Mouse (Mus musculus) lung, adult 2 months (tissue): Measurements from ENCODE around the gene Gsc2. TPM values are rescaled to one million over a fixed set of nuclear protein-coding genes. Genes with fewer than 3 reads are reported as not detected.
A peak's percentile ranks its signal among the peaks of the same experiment; 100 is the strongest.
"Not testable (repeated sequence)": the region's sequence is repeated elsewhere in the genome, so short reads cannot be mapped to it uniquely, and the experiment has no call there.

Experiments
- DNase-seq: peaks from one replicate; pipeline ENCODE4 v3.0.0; 2022
- H3K4me1 ChIP-seq: fragments of 200-500 bp; 2 replicates; pipeline ENCODE4 v1.6.1; 2011; ENCODE audit warnings: low read length; ENCODE audit not compliant: control insufficient read depth, insufficient read depth
- H3K4me3 ChIP-seq: fragments of 200-500 bp; replicated peaks from 2 replicates; pipeline ENCODE3; 2011; ENCODE audit warnings: low read depth, mild to moderate bottlenecking, control low read depth, low read length; ENCODE audit errors: extremely low read depth
- CTCF ChIP-seq: fragments of 200-500 bp; IDR thresholded peaks from 2 replicates; pipeline ENCODE4 v1.5.1; 2011; ENCODE audit warnings: mild to moderate bottlenecking, low read length, control low read depth; ENCODE audit not compliant: insufficient read depth
- POLR2A ChIP-seq: fragments of 200-500 bp; IDR thresholded peaks from 2 replicates; pipeline ENCODE4 v1.6.1; 2011; ENCODE audit warnings: low read depth, mild to moderate bottlenecking, control low read depth, low read length, borderline replicate concordance; ENCODE audit errors: extremely low read depth
- whole genome bisulfite sequencing: fragments of 180-500 bp; shearing (Covaris S2); methylation state at CpG from one replicate; pipeline ENCODE4 v1.1.7; 2018; 5-methylcytosine and 5-hydroxymethylcytosine counted together
- polyA plus RNA-seq: library from polyadenylated mRNA; depleted of rRNA; stranded (reverse); fragments of >200 nt; gene quantifications from 2 replicates; pipeline ENCODE4 v1.2.3, GENCODE M21; 2012; rRNA removed

Gsc2 gene
- polyA plus RNA-seq: not detected in 2 replicates

DNA sequence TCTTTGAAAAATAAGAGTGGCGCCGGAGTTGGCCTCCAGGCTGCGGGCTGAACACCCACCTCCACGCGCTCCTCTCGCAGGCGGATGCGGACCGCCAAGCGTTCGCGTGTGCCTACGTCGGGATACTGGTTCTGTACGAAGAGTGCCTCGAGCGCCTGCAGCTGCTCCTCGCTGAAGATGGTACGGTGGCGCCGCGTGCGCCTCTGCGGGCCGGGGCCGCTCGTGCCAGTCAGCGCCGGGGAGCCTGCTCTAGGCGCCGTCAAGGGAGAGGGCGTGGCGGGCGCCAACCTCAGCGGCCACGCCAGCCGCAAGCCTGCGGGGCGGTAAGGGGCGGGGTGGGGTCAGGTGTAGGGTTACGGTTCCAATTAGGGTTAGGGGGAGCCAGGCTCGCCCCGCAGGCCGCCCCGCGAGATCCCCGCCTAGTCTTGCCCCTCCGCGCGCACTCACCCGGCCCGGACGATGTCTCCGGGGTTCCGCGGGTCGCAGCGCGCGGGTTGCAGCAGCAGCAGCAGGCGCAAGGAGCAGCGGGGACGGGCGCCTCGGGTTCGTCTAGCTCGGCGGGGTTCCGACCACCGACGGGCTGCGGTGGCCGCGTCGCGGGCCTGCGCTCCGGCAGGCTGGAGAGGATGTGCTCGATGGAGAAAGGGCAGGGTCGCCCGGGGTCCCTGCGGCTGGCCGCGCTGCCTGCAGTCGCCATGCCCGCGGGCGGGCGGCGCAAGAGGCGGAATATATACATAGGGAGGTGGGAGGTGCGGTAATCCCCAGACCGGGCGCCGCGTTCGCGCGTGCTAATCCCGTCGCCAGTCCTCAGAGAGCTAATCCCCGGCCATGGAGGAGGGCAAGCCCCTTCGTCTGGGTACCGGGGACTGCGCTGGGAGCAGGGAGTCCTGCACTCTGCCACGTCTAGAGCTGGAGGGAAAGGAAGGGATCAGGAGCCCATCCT, at the start of gene Gsc2:
TSS of gene Gsc2 (minus strand) at position 753 of the 943 bp plus-strand sequence.
- WGBS: under 1% methylated on average over 100 of the region's 106 CpGs
- H3K4me1 ChIP-seq: no peaks in the 10 kb centered on the region
- H3K4me3 ChIP-seq: no peak within 1 kb of the TSS
- no peak for DNase-seq
- TF ChIP-seq POLR2A: no peak
- TF ChIP-seq CTCF: no peak

DNA sequence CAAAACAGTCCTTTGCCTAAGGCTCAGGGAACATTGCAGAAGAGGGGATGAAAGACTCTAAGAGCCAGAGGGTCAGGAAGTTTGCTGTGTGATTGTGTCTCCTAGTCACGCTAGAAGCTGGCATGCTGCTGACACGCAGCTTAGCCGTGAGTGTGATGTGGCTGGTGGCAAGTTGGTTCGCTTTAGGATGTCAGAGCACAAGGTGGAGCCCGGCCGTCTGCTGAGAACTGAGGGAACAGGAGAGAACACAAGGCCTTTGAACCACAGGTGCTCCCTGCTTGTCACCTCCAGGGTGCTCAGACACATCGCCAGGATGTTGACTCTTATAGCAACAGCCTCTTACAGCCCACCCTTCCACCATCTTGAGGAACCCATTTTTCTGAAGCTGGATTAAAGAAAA, 47.2 kb upstream of the Gsc2 start:
- TF ChIP-seq POLR2A (no peak), CTCF (no peak)
- Histone ChIP-seq H3K4me1 (no peaks in the 10 kb centered on the region), H3K4me3 (no peak overlapping the region)
- 73% methylated on average over 7 of the region's 7 CpGs for WGBS
- no peak for DNase-seq

DNA sequence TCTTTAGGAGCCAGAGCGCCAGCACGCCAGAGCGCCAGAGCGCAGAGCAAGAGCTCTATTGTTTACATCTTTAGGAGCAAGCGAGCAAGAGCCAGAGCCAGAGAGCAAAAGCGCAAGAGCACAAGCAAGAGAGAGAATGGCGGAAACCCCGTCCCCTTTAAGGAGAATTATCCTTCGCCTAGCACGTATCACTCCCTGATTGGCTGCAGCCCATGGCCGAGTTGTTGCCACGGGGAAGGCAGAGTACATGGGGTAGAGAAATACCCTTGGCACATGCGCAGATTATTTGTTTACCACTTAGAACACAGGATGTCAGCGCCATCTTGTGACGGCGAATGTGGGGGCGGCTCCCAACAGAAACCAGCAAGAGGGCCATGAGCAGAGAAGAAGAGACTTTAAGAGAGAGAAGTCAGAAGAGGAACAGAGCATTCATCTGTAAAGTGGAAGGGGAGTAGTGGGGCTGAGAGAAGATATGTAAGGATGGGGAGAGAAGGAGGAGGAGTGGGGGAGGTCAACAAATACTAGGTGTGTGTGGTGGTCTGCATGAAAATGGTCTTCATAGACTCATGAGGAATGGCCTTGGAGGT, 41.3 kb upstream of the Gsc2 start:
- DNase-seq, H3K4me1 ChIP-seq, H3K4me3 ChIP-seq: not testable (repeated sequence)
- 94% methylated on average over 17 of the region's 17 CpGs for WGBS

DNA sequence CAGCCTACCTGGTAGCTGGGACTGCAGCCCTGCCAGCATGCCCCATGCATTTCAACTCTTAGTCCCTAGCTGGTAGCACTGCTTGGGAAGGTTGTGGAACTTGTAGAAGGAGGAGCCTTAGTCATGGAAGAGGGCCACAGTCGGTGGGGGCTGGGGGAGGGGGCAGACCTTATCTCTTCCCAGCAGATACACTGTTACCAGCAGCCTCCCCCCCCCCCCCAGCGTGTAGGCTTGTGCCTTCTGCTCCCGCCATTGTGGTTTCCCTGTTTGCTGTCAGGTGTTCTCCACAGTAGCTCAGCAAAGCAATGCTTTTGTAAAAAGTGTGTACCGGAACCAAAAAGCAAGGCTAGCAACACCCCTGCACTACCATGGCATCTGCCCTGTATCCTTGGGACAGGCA, 36.8 kb upstream of the Gsc2 start:
- Histone ChIP-seq H3K4me1 (no peaks in the 10 kb centered on the region), H3K4me3 (no peak overlapping the region)
- TF ChIP-seq CTCF (no peak), POLR2A (no peak)
- 68% methylated on average over 4 of the region's 4 CpGs for WGBS
- DNase-seq: no peak

DNA sequence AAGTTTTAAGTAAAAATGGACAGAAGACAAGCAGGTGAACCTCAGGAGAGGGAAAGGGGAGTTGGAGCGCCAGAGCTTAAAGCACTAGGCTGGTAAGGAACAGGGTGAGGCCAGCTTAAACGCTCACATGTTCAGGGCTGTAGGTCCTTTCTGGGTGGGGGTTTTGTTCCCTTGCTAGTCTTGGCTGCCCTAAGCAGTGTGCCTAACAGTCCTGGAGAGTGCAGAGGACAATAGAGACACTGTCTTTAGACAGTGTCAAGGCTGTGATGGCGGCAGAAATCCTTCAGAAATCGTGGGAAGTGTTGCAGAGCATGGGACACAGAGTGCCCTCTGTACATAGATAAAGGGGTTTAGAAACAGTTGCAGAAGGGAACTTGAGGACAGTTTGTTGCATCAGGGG, 35.2 kb upstream of the Gsc2 start:
- DNase-seq: no peak
- no peak for TF ChIP-seq CTCF
- no peak for TF ChIP-seq POLR2A
- Histone ChIP-seq H3K4me3 (no peak overlapping the region), H3K4me1 (no peaks in the 10 kb centered on the region)
- WGBS: 64% methylated on average over 4 of the region's 4 CpGs

DNA sequence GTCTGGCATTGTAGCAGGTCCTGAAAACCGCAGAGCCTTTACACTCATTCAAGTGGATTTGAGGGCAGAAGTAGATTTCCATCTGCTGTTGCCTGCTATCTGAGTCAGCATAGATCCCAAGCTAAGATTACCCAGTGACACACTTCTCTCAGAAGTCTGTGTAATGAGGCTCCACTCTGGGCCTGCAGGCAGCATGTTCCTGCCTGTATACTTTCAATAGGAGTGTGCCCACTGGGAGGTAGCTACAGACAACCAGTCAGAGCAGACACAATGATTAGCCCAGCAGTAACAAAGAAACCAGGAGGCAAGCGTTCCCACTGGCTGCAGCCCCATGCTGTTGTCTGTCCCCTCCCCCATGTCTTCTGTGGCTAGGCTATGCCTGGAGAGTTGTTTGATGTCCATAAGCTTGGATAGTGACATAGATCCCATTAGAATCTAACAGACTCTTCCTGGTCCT, 34.6 kb upstream of the Gsc2 start:
- DNase-seq: no peak
- TF ChIP-seq POLR2A (no peak), CTCF (no peak)
- 54% methylated on average over 2 of the region's 2 CpGs for WGBS
- no peaks in the 10 kb centered on the region for H3K4me1 ChIP-seq
- H3K4me3 ChIP-seq: no peak overlapping the region

DNA sequence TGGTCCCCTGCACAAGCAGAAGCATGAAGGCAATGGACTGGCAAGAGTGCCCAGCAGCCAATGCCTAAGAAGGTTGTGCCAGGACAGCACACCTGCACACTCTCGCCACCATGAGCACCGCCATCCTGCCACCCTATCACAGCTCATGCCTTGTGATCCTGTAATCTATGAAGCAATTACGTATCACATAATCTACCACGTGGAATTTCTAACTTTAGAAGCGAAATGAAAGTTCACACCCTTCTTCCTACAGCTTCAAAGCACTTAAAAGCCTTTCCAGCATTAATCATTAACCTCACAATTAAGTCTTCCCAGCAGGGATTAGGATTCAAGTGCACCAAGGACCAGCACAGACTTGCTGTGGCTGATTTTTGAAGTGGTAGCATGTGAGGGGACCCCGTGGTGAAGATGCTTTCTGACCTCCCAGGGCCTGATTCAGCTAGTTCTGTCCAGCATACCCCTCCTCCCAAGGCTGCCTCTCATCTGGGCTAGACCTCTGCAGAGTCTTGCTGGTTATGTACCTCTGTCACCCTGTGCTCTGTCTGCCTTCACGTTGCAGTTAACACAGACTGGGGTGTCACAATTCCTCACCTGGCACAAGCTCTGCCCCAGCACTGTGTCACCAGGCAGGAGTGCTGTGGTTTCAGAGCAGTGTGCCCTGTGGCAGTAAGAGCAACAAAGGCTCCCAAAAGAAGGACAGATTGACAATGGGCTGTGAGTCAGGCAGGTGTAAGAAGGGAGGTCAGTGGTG, 30.4 kb upstream of the Gsc2 start:
- 51% methylated on average over 7 of the region's 7 CpGs for WGBS
- Histone ChIP-seq H3K4me1 (no peaks in the 10 kb centered on the region), H3K4me3 (no peak overlapping the region)
- peak; percentile 35; the same call in 1 of the 2 replicates for TF ChIP-seq POLR2A
- TF ChIP-seq CTCF: no peak
- DNase-seq: peak; percentile 47

DNA sequence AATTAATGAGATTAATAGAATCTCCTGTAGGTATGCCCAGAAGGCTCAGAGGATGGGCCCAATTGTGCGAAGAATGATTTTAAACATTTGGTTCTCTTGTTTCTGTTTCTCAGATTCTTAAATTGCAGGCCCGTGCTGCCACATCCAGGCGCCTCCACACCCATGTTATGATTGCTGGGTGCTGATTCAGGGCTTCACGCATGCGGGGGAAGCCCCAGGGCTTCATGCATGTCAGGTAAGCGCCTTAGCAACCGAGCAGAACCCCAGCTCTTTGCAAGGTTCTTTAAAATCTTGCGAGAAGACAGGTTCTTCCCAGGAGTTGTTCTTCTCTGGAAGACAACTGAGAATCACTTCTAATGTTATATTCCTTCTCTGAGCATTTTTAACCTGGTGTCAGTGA, 28.6 kb upstream of the Gsc2 start:
- DNase-seq: no peak
- H3K4me1 ChIP-seq: no peaks in the 10 kb centered on the region
- WGBS: 66% methylated on average over 8 of the region's 8 CpGs
- no peak overlapping the region for H3K4me3 ChIP-seq
- TF ChIP-seq CTCF (no peak), POLR2A (no peak)

DNA sequence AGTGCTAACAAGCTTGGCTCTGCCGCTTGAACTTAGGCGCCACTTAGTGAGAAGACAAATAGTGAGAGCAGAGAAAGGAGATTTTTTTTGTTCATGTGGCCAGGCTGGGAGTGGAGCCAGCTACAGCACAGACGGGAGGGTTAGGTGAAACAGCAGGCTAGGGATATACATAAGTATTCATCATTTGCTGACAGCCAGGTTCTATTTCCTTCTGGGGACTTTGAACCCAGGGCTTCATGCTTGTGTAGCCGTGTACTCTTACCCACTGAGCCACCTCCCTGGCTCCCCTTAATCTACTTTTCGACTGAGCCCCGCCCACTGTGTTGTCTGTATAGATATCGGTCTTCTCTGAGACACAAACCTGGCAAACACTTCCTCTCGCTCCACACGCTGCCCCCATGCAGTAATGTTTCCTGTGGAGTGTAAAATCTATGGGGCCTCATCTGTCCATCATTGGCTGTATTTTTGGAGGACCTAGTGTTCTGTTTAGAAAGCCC, 24.4 kb upstream of the Gsc2 start:
- H3K4me1 ChIP-seq: no peaks in the 10 kb centered on the region
- no peak for TF ChIP-seq CTCF
- TF ChIP-seq POLR2A: no peak
- H3K4me3 ChIP-seq: no peak overlapping the region
- 25% methylated on average over 9 of the region's 9 CpGs for WGBS
- DNase-seq: no peak
